Mouse (Mus musculus): Measurements from ENCODE around the gene Tmprss15. TPM values are rescaled to one million over a fixed set of nuclear protein-coding genes. Genes with fewer than 3 reads are reported as not detected.

Tmprss15 gene
- not detected in 2 replicates for polyA plus RNA-seq (2016; fragmentation: Nextera tagmentation; extraction: Ambion mirVana)

DNA sequence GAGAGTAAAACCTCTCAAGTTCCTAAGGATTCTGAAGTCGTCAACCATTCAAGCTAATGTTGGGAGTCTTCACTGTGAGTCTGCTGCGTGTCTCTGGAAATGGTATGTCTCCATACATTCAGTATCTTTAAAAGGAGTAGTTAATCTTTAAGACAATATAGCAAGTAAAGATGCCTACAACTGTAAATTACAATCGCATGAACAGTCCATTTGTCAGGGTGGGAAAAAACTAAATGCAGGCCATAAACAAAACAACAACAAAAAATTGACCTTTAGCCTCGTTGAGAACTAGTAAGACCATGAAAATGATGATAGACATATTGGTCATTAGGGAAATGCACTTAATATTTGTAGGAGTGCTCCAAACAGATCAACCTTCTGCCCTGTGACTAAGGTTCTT is at the start of gene Tmprss15:
Gene Tmprss15 (minus strand): TSS at position 101 of the 400 bp plus-strand sequence.
- ATAC-seq (ENCODE audit: insufficient number of reproducible peaks, insufficient read depth, low FRiP score, low TSS enrichment, low read depth) = no peak
- H3K4me2 ChIP-seq = no peak within 1 kb of the TSS
- no peaks in the 10 kb centered on the region for H3K27me3 ChIP-seq
- 84% methylated on average over 4 of the region's 4 CpGs for WGBS
- no peak within 1 kb of the TSS for H3K9ac ChIP-seq (replicated peaks)
- H3K4me1 ChIP-seq (replicated peaks) = no peaks in the 10 kb centered on the region
- no peak within 1 kb of the TSS for H3K27ac ChIP-seq
- no peaks in the 10 kb centered on the region for H3K9me3 ChIP-seq
- H3K4me3 ChIP-seq (replicated peaks) = no peak within 1 kb of the TSS
- no peaks in the 10 kb centered on the region for H3K36me3 ChIP-seq

DNA sequence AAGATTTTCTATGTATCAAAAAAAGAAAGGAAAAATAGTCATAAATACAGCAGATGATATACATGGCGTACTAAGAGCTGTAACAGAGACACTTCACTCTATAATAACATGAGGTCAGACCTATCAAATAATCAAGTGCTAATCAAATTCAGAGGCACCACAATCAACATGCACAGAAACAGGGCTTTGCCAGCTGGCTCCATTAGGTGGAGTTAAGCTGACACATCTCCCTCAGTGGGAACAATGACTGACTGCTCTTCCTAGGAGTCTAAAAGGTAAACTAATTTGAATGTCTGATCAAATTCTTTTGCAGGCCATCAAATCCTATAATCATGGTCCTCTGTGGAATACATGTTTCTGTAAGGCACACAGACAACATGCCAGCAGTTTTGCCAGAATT is 24.0 kb upstream of the Tmprss15 start:
- Histone ChIP-seq H3K9me3 (no peaks in the 10 kb centered on the region), H3K4me2 (no peak overlapping the region), H3K27me3 (no peaks in the 10 kb centered on the region), H3K4me1 (replicated peaks) (no peaks in the 10 kb centered on the region), H3K9ac (replicated peaks) (no peak overlapping the region), H3K36me3 (no peaks in the 10 kb centered on the region), H3K4me3 (replicated peaks) (no peak overlapping the region), H3K27ac (no peak overlapping the region)
- WGBS = 75% methylated on average over 1 of the region's 1 CpGs
- ATAC-seq (ENCODE audit: insufficient number of reproducible peaks, insufficient read depth, low FRiP score, low TSS enrichment, low read depth) = no peak

DNA sequence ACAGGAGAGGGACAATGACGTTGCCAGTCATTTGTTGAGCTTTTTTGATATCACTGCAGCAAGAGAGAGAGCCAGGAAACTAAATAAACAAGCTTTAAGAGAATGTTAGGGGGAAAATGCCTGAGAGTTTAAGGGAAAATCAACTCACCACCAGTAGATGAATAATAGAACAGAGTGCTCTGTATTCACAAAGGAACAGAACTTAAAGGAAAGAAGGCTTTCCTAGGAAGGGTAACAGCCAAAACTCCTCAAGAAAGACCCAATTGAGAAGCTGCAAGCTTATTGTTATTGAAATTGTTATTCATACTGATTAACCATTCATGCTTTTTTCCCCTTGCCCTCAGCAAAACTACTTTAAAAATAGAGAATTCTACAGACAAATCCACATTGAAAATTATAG is 18.6 kb upstream of the Tmprss15 start:
- Histone ChIP-seq H3K4me2 (no peak overlapping the region), H3K27ac (no peak overlapping the region), H3K9ac (replicated peaks) (no peak overlapping the region), H3K4me1 (replicated peaks) (no peaks in the 10 kb centered on the region), H3K36me3 (no peaks in the 10 kb centered on the region), H3K27me3 (no peaks in the 10 kb centered on the region), H3K9me3 (no peaks in the 10 kb centered on the region), H3K4me3 (replicated peaks) (no peak overlapping the region)
- ATAC-seq (ENCODE audit: insufficient number of reproducible peaks, insufficient read depth, low FRiP score, low TSS enrichment, low read depth) = no peak
- 67% methylated on average over 1 of the region's 1 CpGs for WGBS

DNA sequence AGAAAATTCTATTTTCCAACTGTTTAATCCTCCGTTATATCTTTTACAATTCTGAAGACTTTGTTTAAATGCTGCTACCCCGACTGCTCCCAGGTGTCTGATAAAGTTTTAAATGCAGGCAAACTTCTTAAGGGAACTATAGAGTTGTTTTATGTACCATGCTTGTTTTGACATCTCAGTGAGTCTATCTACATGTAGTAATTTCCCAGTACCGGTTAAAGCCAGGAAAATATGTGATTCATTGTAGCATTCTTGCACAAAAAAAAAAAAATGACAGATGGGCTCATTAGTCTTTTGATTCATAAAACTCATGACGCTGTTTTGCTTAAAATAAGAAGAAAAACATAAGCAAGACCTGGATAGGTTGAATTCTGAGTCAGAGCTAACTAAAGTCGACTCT is 18.1 kb upstream of the Tmprss15 start:
- Histone ChIP-seq H3K4me2 (no peak overlapping the region), H3K27me3 (no peaks in the 10 kb centered on the region), H3K4me1 (replicated peaks) (no peaks in the 10 kb centered on the region), H3K36me3 (no peaks in the 10 kb centered on the region), H3K9me3 (no peaks in the 10 kb centered on the region), H3K9ac (replicated peaks) (no peak overlapping the region), H3K4me3 (replicated peaks) (no peak overlapping the region), H3K27ac (no peak overlapping the region)
- ATAC-seq (ENCODE audit: insufficient number of reproducible peaks, insufficient read depth, low FRiP score, low TSS enrichment, low read depth) = no peak
- WGBS = 75% methylated on average over 5 of the region's 5 CpGs

DNA sequence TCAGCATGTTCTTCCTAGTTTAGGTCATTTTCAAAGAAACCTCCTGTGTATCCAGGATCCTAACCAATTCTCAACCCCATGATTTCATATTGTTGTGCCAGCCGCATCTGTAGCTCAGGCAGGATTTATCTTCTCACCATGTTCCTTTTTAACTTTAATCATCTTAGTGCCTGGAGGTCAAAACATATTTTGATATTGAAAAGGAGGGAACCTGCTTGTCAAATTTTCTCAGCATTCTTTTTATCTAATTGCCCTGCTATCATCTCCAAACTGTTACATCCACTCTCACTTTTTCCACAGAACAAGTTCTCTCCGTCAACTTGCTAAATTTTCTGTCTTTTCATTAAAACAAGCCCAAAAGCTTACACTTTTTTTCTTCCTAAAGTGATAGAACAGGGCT is 9.4 kb upstream of the Tmprss15 start:
- H3K4me3 ChIP-seq (replicated peaks) = no peak overlapping the region
- H3K27ac ChIP-seq = no peak overlapping the region
- H3K9me3 ChIP-seq = no peaks in the 10 kb centered on the region
- no peak for ATAC-seq (ENCODE audit: insufficient number of reproducible peaks, insufficient read depth, low FRiP score, low TSS enrichment, low read depth)
- 85% methylated on average over 2 of the region's 2 CpGs for WGBS
- H3K27me3 ChIP-seq = no peaks in the 10 kb centered on the region
- no peaks in the 10 kb centered on the region for H3K4me1 ChIP-seq (replicated peaks)
- no peak overlapping the region for H3K9ac ChIP-seq (replicated peaks)
- H3K36me3 ChIP-seq = no peaks in the 10 kb centered on the region
- H3K4me2 ChIP-seq = no peak overlapping the region

DNA sequence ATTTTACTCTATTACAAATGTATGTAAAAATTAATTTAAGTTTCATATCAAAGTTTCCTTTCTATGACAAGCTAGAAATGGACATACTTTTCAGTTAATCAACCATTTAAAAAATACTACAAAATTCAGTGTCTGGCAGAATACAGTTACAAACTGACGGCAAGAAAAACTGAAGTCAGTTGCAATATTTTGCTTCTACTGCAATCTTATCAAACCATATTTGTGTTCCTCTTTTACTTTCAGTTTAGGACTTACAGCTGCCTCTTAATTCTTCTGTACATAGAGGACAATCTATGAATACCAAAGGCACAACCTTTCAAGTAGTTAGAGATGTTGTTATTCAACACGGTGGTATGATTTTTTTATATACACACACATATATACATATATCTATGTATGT is 7.4 kb upstream of the Tmprss15 start:
- Histone ChIP-seq H3K36me3 (no peaks in the 10 kb centered on the region), H3K4me2 (no peak overlapping the region), H3K4me1 (replicated peaks) (no peaks in the 10 kb centered on the region), H3K9ac (replicated peaks) (no peak overlapping the region), H3K4me3 (replicated peaks) (no peak overlapping the region), H3K9me3 (no peaks in the 10 kb centered on the region), H3K27me3 (no peaks in the 10 kb centered on the region), H3K27ac (no peak overlapping the region)
- ATAC-seq (ENCODE audit: insufficient number of reproducible peaks, insufficient read depth, low FRiP score, low TSS enrichment, low read depth) = no peak
- WGBS = 89% methylated on average over 2 of the region's 2 CpGs

DNA sequence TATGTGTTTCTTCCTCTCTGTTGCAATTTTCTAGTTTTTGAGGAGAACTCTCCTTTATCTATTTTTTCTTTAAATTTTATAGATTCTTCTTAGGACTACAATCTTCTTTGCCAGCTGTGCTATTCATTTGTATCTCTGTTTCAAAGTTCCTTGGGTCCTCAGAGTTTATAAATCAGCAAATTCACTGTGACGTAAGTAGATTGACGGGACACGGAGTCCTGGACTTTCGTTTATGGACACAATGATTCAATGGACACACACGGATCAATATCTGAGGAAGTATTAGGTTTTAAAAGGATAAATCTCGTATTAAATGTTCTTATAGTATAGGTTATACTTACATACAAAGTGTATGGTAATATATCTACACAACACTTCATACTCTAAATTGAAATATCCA is 4.3 kb downstream of the Tmprss15 start:
- WGBS = 84% methylated on average over 6 of the region's 6 CpGs
- ATAC-seq (ENCODE audit: insufficient number of reproducible peaks, insufficient read depth, low FRiP score, low TSS enrichment, low read depth) = no peak
- Histone ChIP-seq H3K4me3 (replicated peaks) (no peak overlapping the region), H3K4me2 (no peak overlapping the region), H3K9ac (replicated peaks) (no peak overlapping the region), H3K4me1 (replicated peaks) (no peaks in the 10 kb centered on the region), H3K27me3 (no peaks in the 10 kb centered on the region), H3K36me3 (no peaks in the 10 kb centered on the region), H3K27ac (no peak overlapping the region), H3K9me3 (no peaks in the 10 kb centered on the region)

DNA sequence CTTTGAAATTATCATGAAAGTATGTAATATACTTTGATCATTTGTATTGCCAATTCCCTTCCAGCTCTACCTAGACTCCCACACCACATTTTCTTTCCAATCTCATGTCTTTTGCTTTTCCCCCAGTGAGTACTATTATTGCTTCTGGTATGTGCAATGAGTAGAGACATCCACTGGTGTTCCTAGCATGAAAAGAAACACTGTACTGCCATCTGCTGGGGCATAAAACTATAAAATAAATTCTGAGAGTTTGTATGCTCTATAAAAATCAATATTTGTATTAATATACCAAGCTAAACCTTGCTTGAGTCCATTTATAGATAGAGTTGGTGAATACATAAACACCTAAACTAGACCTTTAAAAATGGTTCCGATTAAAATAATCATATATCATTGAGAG is 27.0 kb downstream of the Tmprss15 start:
- no peak for ATAC-seq (ENCODE audit: insufficient number of reproducible peaks, insufficient read depth, low FRiP score, low TSS enrichment, low read depth)
- Histone ChIP-seq H3K4me3 (replicated peaks) (no peak overlapping the region), H3K4me2 (no peak overlapping the region), H3K4me1 (replicated peaks) (no peaks in the 10 kb centered on the region), H3K27me3 (no peaks in the 10 kb centered on the region), H3K9ac (replicated peaks) (no peak overlapping the region), H3K9me3 (no peaks in the 10 kb centered on the region), H3K36me3 (no peaks in the 10 kb centered on the region), H3K27ac (no peak overlapping the region)
- 95% methylated on average over 1 of the region's 1 CpGs for WGBS

DNA sequence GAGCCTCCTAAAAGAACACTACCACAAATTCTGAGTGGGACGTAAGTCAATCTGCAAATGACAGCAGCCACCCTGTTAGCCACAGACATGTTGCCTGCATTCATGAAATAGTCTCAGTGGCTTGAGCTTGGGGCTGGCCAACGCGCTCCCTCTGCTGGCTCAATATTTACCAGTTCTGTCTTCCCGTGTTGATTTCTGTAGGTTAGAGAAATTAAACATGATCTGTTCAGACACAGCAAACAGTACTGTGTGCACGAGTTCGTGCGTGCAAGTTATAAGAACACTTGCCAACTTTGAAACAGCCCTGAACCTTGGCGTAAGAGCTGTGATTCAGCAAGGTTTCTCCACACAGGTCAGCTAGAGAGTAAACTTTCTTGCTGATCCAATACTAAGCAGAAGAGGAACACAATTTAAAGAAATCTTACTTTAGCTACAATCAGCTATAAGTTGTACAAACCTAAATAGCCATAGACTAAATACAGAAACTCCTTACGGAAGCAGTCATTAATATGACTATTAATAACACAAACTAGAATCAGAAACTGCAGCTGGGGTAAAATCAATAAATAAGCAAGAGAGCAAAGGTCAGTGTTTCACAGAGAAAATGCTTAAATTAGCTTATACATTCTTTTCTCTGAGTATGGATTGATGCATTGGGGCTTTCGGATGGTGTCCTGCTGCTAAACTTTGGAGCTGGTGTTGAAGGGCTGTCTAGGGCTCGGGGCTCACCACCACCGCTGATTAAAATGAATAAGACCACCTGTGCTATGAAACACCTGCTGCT is 31.9 kb downstream of the Tmprss15 start:
- no peak overlapping the region for H3K4me3 ChIP-seq (replicated peaks)
- H3K4me1 ChIP-seq (replicated peaks) = no peaks in the 10 kb centered on the region
- no peaks in the 10 kb centered on the region for H3K27me3 ChIP-seq
- H3K4me2 ChIP-seq = no peak overlapping the region
- no peak overlapping the region for H3K9ac ChIP-seq (replicated peaks)
- no peak for ATAC-seq (ENCODE audit: insufficient number of reproducible peaks, insufficient read depth, low FRiP score, low TSS enrichment, low read depth)
- H3K9me3 ChIP-seq = no peaks in the 10 kb centered on the region
- no peaks in the 10 kb centered on the region for H3K36me3 ChIP-seq
- 67% methylated on average over 12 of the region's 12 CpGs for WGBS
- H3K27ac ChIP-seq = no peak overlapping the region

DNA sequence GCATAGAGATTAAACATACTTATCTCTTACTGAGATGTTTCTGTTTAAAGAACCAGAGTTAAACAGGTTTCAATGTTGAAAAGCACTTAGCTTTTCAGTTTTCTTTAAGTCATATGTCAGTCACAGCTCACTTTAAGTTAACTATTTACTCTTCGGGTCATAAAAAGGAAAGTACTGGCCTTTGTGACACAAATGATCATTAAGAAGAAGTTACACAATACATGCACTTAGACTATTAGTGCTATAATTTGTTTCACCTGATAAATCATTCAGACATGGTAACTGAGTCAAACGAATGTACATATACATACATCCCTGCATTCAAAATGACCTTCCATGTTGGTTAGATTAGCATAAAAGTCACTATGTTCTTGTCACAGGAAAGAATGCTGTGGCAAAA is 58.3 kb downstream of the Tmprss15 start:
- Histone ChIP-seq H3K4me2 (no peak overlapping the region), H3K36me3 (no peaks in the 10 kb centered on the region), H3K27ac (no peak overlapping the region), H3K4me1 (replicated peaks) (no peaks in the 10 kb centered on the region), H3K27me3 (no peaks in the 10 kb centered on the region), H3K9me3 (no peaks in the 10 kb centered on the region), H3K4me3 (replicated peaks) (no peak overlapping the region), H3K9ac (replicated peaks) (no peak overlapping the region)
- no peak for ATAC-seq (ENCODE audit: insufficient number of reproducible peaks, insufficient read depth, low FRiP score, low TSS enrichment, low read depth)
- WGBS = 47% methylated on average over 2 of the region's 2 CpGs

DNA sequence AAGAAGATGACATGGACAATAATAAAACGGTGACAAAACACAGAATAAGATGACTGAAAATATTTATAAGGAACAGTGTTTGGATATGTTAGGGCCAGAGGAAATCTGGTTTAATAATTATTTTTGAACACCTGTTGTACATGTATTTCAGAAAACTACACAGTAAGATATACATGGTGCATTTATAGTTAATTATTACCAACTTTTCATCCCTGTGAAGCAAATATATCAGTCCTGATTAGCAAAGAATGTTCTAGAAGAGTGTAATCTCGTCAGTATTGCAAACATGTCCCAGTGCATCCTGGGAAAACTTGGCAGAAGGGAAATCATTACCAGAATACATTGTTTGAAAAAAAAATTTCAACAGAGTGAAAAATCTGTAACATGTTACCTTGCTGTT is 88.1 kb downstream of the Tmprss15 start:
- H3K4me1 ChIP-seq (replicated peaks) = no peaks in the 10 kb centered on the region
- WGBS = 86% methylated on average over 2 of the region's 2 CpGs
- ATAC-seq (ENCODE audit: insufficient number of reproducible peaks, insufficient read depth, low FRiP score, low TSS enrichment, low read depth) = no peak
- H3K4me3 ChIP-seq (replicated peaks) = no peak overlapping the region
- no peaks in the 10 kb centered on the region for H3K9me3 ChIP-seq
- no peaks in the 10 kb centered on the region for H3K36me3 ChIP-seq
- no peaks in the 10 kb centered on the region for H3K27me3 ChIP-seq
- H3K4me2 ChIP-seq = no peak overlapping the region
- H3K9ac ChIP-seq (replicated peaks) = no peak overlapping the region
- H3K27ac ChIP-seq = no peak overlapping the region

DNA sequence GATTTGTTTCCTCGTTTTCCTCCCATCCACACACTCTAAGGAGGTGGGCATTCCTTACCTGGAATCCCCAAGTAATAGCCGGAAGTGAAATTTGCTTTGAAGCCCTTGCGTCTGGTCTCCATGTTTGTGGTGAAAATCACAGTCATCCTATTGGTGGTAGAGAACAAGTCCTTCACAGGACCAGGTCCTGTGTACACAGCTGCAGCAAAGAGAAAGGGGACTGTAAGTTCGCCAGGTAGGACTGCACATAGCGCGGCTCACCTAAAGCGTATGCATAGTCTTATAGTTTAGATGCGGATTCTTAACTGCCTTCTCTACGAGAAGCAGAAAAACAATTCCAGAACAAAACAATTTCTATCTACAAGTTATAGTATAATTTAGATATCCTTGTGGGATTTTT is 89.2 kb downstream of the Tmprss15 start:
- H3K36me3 ChIP-seq = no peaks in the 10 kb centered on the region
- no peak overlapping the region for H3K4me2 ChIP-seq
- 78% methylated on average over 9 of the region's 9 CpGs for WGBS
- no peaks in the 10 kb centered on the region for H3K9me3 ChIP-seq
- H3K4me3 ChIP-seq (replicated peaks) = no peak overlapping the region
- no peaks in the 10 kb centered on the region for H3K27me3 ChIP-seq
- H3K27ac ChIP-seq = no peak overlapping the region
- H3K4me1 ChIP-seq (replicated peaks) = no peaks in the 10 kb centered on the region
- no peak overlapping the region for H3K9ac ChIP-seq (replicated peaks)
- no peak for ATAC-seq (ENCODE audit: insufficient number of reproducible peaks, insufficient read depth, low FRiP score, low TSS enrichment, low read depth)
